Mouse (Mus musculus) liver, embryonic 14.5 days (tissue): ENCODE results near the gene Dennd2c.

Experiments
- CTCF ChIP-seq: IDR thresholded peaks from 2 replicates; pipeline ENCODE4 v1.5.1; 2016; ENCODE audit warnings: antibody characterized with exemption, low read depth, control low read depth
- EP300 ChIP-seq: IDR thresholded peaks from 2 replicates; pipeline ENCODE4 v1.6.1; 2016; ENCODE audit warnings: antibody characterized with exemption, low read depth

DNA sequence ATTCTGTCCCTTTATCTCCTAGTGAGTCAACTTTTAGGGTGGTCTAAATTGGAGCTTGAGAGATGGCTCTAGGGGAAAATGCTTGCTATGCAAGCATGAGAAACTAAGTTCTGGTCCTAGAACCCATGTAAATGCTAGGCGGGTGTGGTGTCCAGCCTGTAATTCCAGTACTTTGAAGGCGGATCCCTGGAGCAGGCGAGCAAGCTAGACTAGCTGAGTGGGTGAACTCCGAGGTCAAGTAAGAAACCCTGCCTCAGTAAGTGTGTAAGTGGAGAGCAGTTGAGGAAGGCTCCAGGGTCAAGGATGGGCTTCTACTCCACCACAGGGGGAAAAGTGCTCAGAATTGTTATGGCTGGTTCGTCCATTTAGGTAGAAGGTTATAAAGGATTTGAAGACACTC lies 25.3 kb downstream of the Dennd2c start:
- no peak for TF ChIP-seq CTCF
- TF ChIP-seq EP300: no peak
